Mouse (Mus musculus) kidney, adult 2 months (tissue): ENCODE results near the gene Pla2g4f.

Experiments used
- CTCF ChIP-seq: fragments of 200-500 bp; conservative IDR thresholded peaks from 2 replicates; pipeline ENCODE4 v1.5.1; 2011; ENCODE audit warnings: low read depth, mild to moderate bottlenecking, control low read depth, low read length, moderate library complexity, mixed read lengths; ENCODE audit not compliant: insufficient read depth, insufficient read length
- POLR2A ChIP-seq: fragments of 200-500 bp; IDR thresholded peaks from one replicate; pipeline ENCODE4 v1.6.1; 2011; ENCODE audit warnings: low read depth, low read length, control low read depth

GRCm38 (mm10) chr2:120315077-120315476, 1.1 kb upstream of the Pla2g4f start:
- TF ChIP-seq POLR2A (no peak), CTCF (no peak)
